Mouse (Mus musculus) E14TG2a.4 (cell line): ENCODE data around the gene Cxcr5.

Experiments
- H3K27me3 ChIP-seq: 2 replicates; pipeline ENCODE4 v1.6.1; 2014; ENCODE audit warnings: low read length, control low read depth; ENCODE audit not compliant: insufficient read depth
- H3K36me3 ChIP-seq: 2 replicates; pipeline ENCODE4 v1.6.1; 2014; ENCODE audit warnings: low read length, control low read depth; ENCODE audit not compliant: insufficient read depth
- H3K4me1 ChIP-seq: replicated peaks from 2 replicates; pipeline ENCODE4 v1.6.1; 2014; ENCODE audit warnings: low read depth, low read length, control low read depth
- H3K4me3 ChIP-seq: replicated peaks from 2 replicates; pipeline ENCODE4 v1.5.1; 2014; ENCODE audit warnings: mild to moderate bottlenecking, low read length
- H3K9me3 ChIP-seq: 2 replicates; pipeline ENCODE4 v1.6.1; 2014; ENCODE audit warnings: low read length, control low read depth
- CTCF ChIP-seq: conservative IDR thresholded peaks from 2 replicates; pipeline ENCODE4 v1.5.1; 2014; ENCODE audit warnings: low read length
- NANOG ChIP-seq: IDR thresholded peaks from 2 replicates; pipeline ENCODE4 v1.6.1; 2014; ENCODE audit warnings: borderline replicate concordance, low read length, mixed read lengths
- POU5F1 ChIP-seq: IDR thresholded peaks from 2 replicates; pipeline ENCODE4 v1.6.1; 2014; ENCODE audit warnings: low read length, borderline replicate concordance

The Cxcr5 gene

GRCm38 (mm10) chr9:44532991-44533580 is 28.6 kb downstream of the Cxcr5 start:
- Histone ChIP-seq H3K4me1 (peaks cover 9% of the 10 kb centered on the region), H3K27me3 (no peaks in the 10 kb centered on the region; the same call in 1 of the 2 replicates), H3K36me3 (no peaks in the 10 kb centered on the region), H3K9me3 (no peaks in the 10 kb centered on the region; the same call in 1 of the 2 replicates), H3K4me3 (no peak overlapping the region)
- TF ChIP-seq POU5F1 (no peak), NANOG (no peak), CTCF (no peak)

GRCm38 (mm10) chr9:44528340-44528739 is 33.3 kb downstream of the Cxcr5 start:
- Histone ChIP-seq H3K27me3 (no peaks in the 10 kb centered on the region), H3K36me3 (no peaks in the 10 kb centered on the region), H3K4me3 (no peak overlapping the region), H3K4me1 (no peaks in the 10 kb centered on the region), H3K9me3 (no peaks in the 10 kb centered on the region; the same call in 1 of the 2 replicates)
- no peak for TF ChIP-seq NANOG

- Histone ChIP-seq H3K27me3 (no peaks in the 10 kb centered on the region), H3K4me1 (no peaks in the 10 kb centered on the region), H3K4me3 (no peak overlapping the region), H3K9me3 (no peaks in the 10 kb centered on the region; the same call in 1 of the 2 replicates), H3K36me3 (no peaks in the 10 kb centered on the region)
- TF ChIP-seq NANOG = no peak
- no peak for TF ChIP-seq POU5F1
- TF ChIP-seq CTCF = no peak
Observed at GRCm38 (mm10) chr9:44526337-44527112, 35.2 kb downstream of the Cxcr5 start.

- Histone ChIP-seq H3K27me3 (no peaks in the 10 kb centered on the region), H3K36me3 (no peaks in the 10 kb centered on the region), H3K4me3 (no peak overlapping the region), H3K9me3 (no peaks in the 10 kb centered on the region), H3K4me1 (no peaks in the 10 kb centered on the region)
- no peak for TF ChIP-seq NANOG
- no peak for TF ChIP-seq CTCF
- no peak for TF ChIP-seq POU5F1
Observed at GRCm38 (mm10) chr9:44525589-44525988, 36.1 kb downstream of the Cxcr5 start.

- Histone ChIP-seq H3K4me3 (no peak overlapping the region), H3K36me3 (no peaks in the 10 kb centered on the region), H3K9me3 (no peaks in the 10 kb centered on the region), H3K27me3 (no peaks in the 10 kb centered on the region), H3K4me1 (no peaks in the 10 kb centered on the region)
- TF ChIP-seq POU5F1 (no peak), NANOG (no peak), CTCF (no peak)
Observed at GRCm38 (mm10) chr9:44525001-44525400, 36.7 kb downstream of the Cxcr5 start.

- H3K4me3 ChIP-seq = no peak overlapping the region
- H3K4me1 ChIP-seq = no peaks in the 10 kb centered on the region
- no peaks in the 10 kb centered on the region for H3K9me3 ChIP-seq
- TF ChIP-seq CTCF (no peak), POU5F1 (no peak), NANOG (no peak)
- H3K36me3 ChIP-seq = no peaks in the 10 kb centered on the region
- H3K27me3 ChIP-seq = no peaks in the 10 kb centered on the region
Observed at GRCm38 (mm10) chr9:44524235-44524826, 37.3 kb downstream of the Cxcr5 start.

GRCm38 (mm10) chr9:44523686-44524085 is 38.0 kb downstream of the Cxcr5 start:
- no peak for TF ChIP-seq NANOG
- TF ChIP-seq CTCF = no peak
- TF ChIP-seq POU5F1 = no peak
- Histone ChIP-seq H3K27me3 (no peaks in the 10 kb centered on the region), H3K4me3 (no peak overlapping the region), H3K9me3 (no peaks in the 10 kb centered on the region), H3K4me1 (no peaks in the 10 kb centered on the region), H3K36me3 (no peaks in the 10 kb centered on the region)

GRCm38 (mm10) chr9:44521927-44522326 is 39.8 kb downstream of the Cxcr5 start:
- Histone ChIP-seq H3K4me3 (no peak overlapping the region), H3K36me3 (no peaks in the 10 kb centered on the region), H3K27me3 (no peaks in the 10 kb centered on the region), H3K4me1 (no peaks in the 10 kb centered on the region), H3K9me3 (no peaks in the 10 kb centered on the region)
- TF ChIP-seq NANOG (no peak), POU5F1 (no peak), CTCF (no peak)

GRCm38 (mm10) chr9:44518068-44518467 is 43.6 kb downstream of the Cxcr5 start:
- Histone ChIP-seq H3K4me3 (no peak overlapping the region), H3K4me1 (peaks cover 22% of the 10 kb centered on the region), H3K27me3 (peaks cover 3% of the 10 kb centered on the region; the same call in 1 of the 2 replicates), H3K36me3 (no peaks in the 10 kb centered on the region), H3K9me3 (no peaks in the 10 kb centered on the region)
- TF ChIP-seq POU5F1 (no peak), NANOG (no peak), CTCF (no peak)
